Mouse (Mus musculus): Measurements from ENCODE around the gene Rad51c.

DNA sequence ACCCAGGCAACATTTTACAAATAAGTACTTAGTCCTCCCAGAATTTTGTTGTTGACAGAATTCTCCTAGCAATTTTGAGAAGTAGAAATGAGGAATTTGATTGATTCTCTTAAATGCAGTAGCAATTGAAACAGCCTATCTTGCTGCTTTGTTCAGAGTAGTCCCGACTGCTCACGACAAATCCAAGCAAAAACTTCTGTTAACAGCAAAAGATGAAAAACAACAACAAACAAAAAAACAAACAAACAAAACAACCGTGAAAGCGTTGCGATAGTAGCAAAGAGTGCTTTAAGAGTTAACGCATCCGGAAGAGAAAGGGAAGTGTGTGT is 21.3 kb upstream of the Rad51c start:
- TF ChIP-seq CTCF (IDR thresholded peaks at IDR 0.05; ENCODE audit: borderline replicate concordance, control insufficient read depth, extremely low read depth, insufficient read depth, low read length, poor library complexity) (no peak), POLR2A (IDR thresholded peaks at IDR 0.05; ENCODE audit: control insufficient read depth, extremely low read depth, insufficient read depth, low read length, poor library complexity) (no peak)
